Mouse (Mus musculus): ENCODE data around the gene Gm20431. TPM values are rescaled to one million over a fixed set of nuclear protein-coding genes. Genes with fewer than 3 reads are reported as not detected.

The Gm20431 gene
- total RNA-seq (2021) = 10 to 100 TPM; 21.6 to 23.2 TPM

GRCm38 (mm10) chr2:167661270-167662203 is at the start of gene Gm20431:
Gene Gm20431, minus strand, starts transcription at chr2:167661496.
- peak; percentile 96 for DNase-seq
- intact Hi-C loops (cut with DNase I) = no loop called here

GRCm38 (mm10) chr2:167710574-167710973 is 49.3 kb upstream of the Gm20431 start:
- intact Hi-C loops (cut with DNase I) = no loop called here

GRCm38 (mm10) chr2:167709969-167710368 is 48.7 kb upstream of the Gm20431 start:
- no peak for DNase-seq
- intact Hi-C loops (cut with DNase I) = no loop called here

More at GRCm38 (mm10) chr2:167710574-167710973, 49.3 kb upstream of the Gm20431 start:
- DNase-seq = no peak

GRCm38 (mm10) chr2:167708373-167708772 is 47.1 kb upstream of the Gm20431 start:
- intact Hi-C loops (cut with DNase I) = no loop called here
- DNase-seq = no peak

GRCm38 (mm10) chr2:167706183-167706939 is 45.1 kb upstream of the Gm20431 start:
- DNase-seq = no peak
- intact Hi-C loops (cut with DNase I) = no loop called here

- DNase-seq = no peak
- intact Hi-C loops (cut with DNase I) = no loop called here
Measured at GRCm38 (mm10) chr2:167704409-167704808, 43.1 kb upstream of the Gm20431 start.

GRCm38 (mm10) chr2:167702126-167702525 is 40.8 kb upstream of the Gm20431 start:
- intact Hi-C loops (cut with DNase I) = no loop called here
- DNase-seq = no peak

GRCm38 (mm10) chr2:167701472-167701871 is 40.2 kb upstream of the Gm20431 start:
- intact Hi-C loops (cut with DNase I) = no loop called here
- DNase-seq = no peak

- no peak for DNase-seq
- intact Hi-C loops (cut with DNase I) = no loop called here
Measured at GRCm38 (mm10) chr2:167700018-167700417, 38.7 kb upstream of the Gm20431 start.

- intact Hi-C loops (cut with DNase I) = no loop called here
- peak; percentile 78 to 79 for DNase-seq
Measured at GRCm38 (mm10) chr2:167697902-167698301, 36.6 kb upstream of the Gm20431 start.

- intact Hi-C loops (cut with DNase I) = no loop called here
- DNase-seq = peak; percentile 69 to 78
Measured at GRCm38 (mm10) chr2:167696143-167696542, 34.8 kb upstream of the Gm20431 start.

- intact Hi-C loops (cut with DNase I) = no loop called here
- DNase-seq = no peak
Measured at GRCm38 (mm10) chr2:167695491-167695890, 34.2 kb upstream of the Gm20431 start.

GRCm38 (mm10) chr2:167694963-167695362 is 33.7 kb upstream of the Gm20431 start:
- no peak for DNase-seq
- intact Hi-C loops (cut with DNase I) = loop anchor here (5.0 kb wide), 2 partner anchors 67 to 82 kb away; no protein-coding TSS in a partner anchor

- no peak for DNase-seq
- intact Hi-C loops (cut with DNase I) = loop anchor here (5.0 kb wide), 2 partner anchors 68 to 83 kb away; no protein-coding TSS in a partner anchor
Measured at GRCm38 (mm10) chr2:167694244-167694643, 32.9 kb upstream of the Gm20431 start.

GRCm38 (mm10) chr2:167693540-167693939 is 32.2 kb upstream of the Gm20431 start:
- intact Hi-C loops (cut with DNase I) = loop anchor here (5.0 kb wide), 2 partner anchors 69 to 84 kb away; no protein-coding TSS in a partner anchor
- DNase-seq = no peak

- intact Hi-C loops (cut with DNase I) = loop anchor here (5.0 kb wide), 2 partner anchors 69 to 84 kb away; no protein-coding TSS in a partner anchor
- no peak for DNase-seq
Measured at GRCm38 (mm10) chr2:167692831-167693230, 31.5 kb upstream of the Gm20431 start.

GRCm38 (mm10) chr2:167691871-167692661 is 30.8 kb upstream of the Gm20431 start:
- intact Hi-C loops (cut with DNase I) = loop anchor here (5.0 kb wide), 2 partner anchors 70 to 85 kb away; no protein-coding TSS in a partner anchor
- no peak for DNase-seq

- intact Hi-C loops (cut with DNase I) = loop anchor here (5.0 kb wide), 2 partner anchors 71 to 86 kb away; no protein-coding TSS in a partner anchor
Measured at GRCm38 (mm10) chr2:167691410-167691809, 30.1 kb upstream of the Gm20431 start.

GRCm38 (mm10) chr2:167690962-167691311 is 29.6 kb upstream of the Gm20431 start:
- intact Hi-C loops (cut with DNase I) = loop anchor here (5.0 kb wide), 2 partner anchors 71 to 86 kb away; no protein-coding TSS in a partner anchor
- peak; percentile 66 for DNase-seq

More at GRCm38 (mm10) chr2:167691410-167691809, 30.1 kb upstream of the Gm20431 start:
- DNase-seq = no peak

Data from heart, postnatal 10 days (tissue).